Mouse (Mus musculus): ENCODE results near the gene Olfr155. TPM values are rescaled to one million over a fixed set of nuclear protein-coding genes. Genes with fewer than 3 reads are reported as not detected.
A peak's percentile ranks its signal among the peaks of the same experiment; 100 is the strongest.

Olfr155 gene
- total and polyA plus RNA-seq, 2 experiments from 2014 or later, result not detected

- Histone ChIP-seq H3K9me3 (replicated peaks; ENCODE audit: control insufficient read depth, low read length) (0 out of 2 replicates have a peak, but pooled peaks cover 3% of the 10 kb centered on the region), H3K9ac (replicated peaks; ENCODE audit: low read depth, low read length) (no peak overlapping the region), H3K27ac (ENCODE audit: low read depth) (no peak overlapping the region), H3K4me2 (ENCODE audit: low read depth, low read length) (no peak overlapping the region), H3K4me3 (ENCODE audit: low read depth, low read length) (no peak overlapping the region), H3K36me3 (replicated peaks; ENCODE audit: control insufficient read depth, insufficient read depth, low read length) (no peaks in the 10 kb centered on the region), H3K4me1 (ENCODE audit: control insufficient read depth, insufficient read depth) (no peaks in the 10 kb centered on the region), H3K27me3 (ENCODE audit: control insufficient read depth, insufficient read depth, low read length) (no peaks in the 10 kb centered on the region)
- TF ChIP-seq CTCF (IDR thresholded peaks at IDR 0.05; ENCODE audit: low read depth) (peak; percentile 90), EP300 (IDR thresholded peaks at IDR 0.05; ENCODE audit: low read depth) (no peak)
- 6% methylated on average over 14 of the region's 14 CpGs for WGBS
- no peak; the same call in 1 of the 2 replicates for ATAC-seq (ENCODE audit: insufficient read depth, low read depth)
- DNase-seq (ENCODE audit: low spot score), result peak; percentile 67
Measured at GRCm38 (mm10) chr4:43860744-43861519, 9.6 kb downstream of the Olfr155 start.

GRCm38 (mm10) chr4:43863298-43863697 lies 11.9 kb downstream of the Olfr155 start:
- ATAC-seq (ENCODE audit: insufficient read depth, low read depth) (no peak), DNase-seq (ENCODE audit: low spot score) (no peak)
- 58% methylated on average over 4 of the region's 4 CpGs for WGBS
- Histone ChIP-seq H3K4me3 (ENCODE audit: low read depth, low read length) (no peak overlapping the region), H3K36me3 (replicated peaks; ENCODE audit: control insufficient read depth, insufficient read depth, low read length) (no peaks in the 10 kb centered on the region), H3K9ac (replicated peaks; ENCODE audit: low read depth, low read length) (no peak overlapping the region), H3K4me2 (ENCODE audit: low read depth, low read length) (no peak overlapping the region), H3K27me3 (ENCODE audit: control insufficient read depth, insufficient read depth, low read length) (no peaks in the 10 kb centered on the region), H3K4me1 (ENCODE audit: control insufficient read depth, insufficient read depth) (no peaks in the 10 kb centered on the region), H3K27ac (ENCODE audit: low read depth) (no peak overlapping the region), H3K9me3 (replicated peaks; ENCODE audit: control insufficient read depth, low read length) (0 out of 2 replicates have a peak, but pooled peaks cover 3% of the 10 kb centered on the region)
- TF ChIP-seq EP300 (IDR thresholded peaks at IDR 0.05; ENCODE audit: low read depth) (no peak), CTCF (IDR thresholded peaks at IDR 0.05; ENCODE audit: low read depth) (no peak)

- DNase-seq (ENCODE audit: low spot score) (no peak), ATAC-seq (ENCODE audit: insufficient read depth, low read depth) (no peak)
- no peak overlapping the region for H3K27ac ChIP-seq (ENCODE audit: low read depth)
- no peak overlapping the region for H3K4me2 ChIP-seq (ENCODE audit: low read depth, low read length)
- peaks cover 5% of the 10 kb centered on the region; the same call in 1 of the 2 replicates for H3K9me3 ChIP-seq (replicated peaks; ENCODE audit: control insufficient read depth, low read length)
- WGBS, result 87% methylated on average over 10 of the region's 10 CpGs
- TF ChIP-seq CTCF (IDR thresholded peaks at IDR 0.05; ENCODE audit: low read depth), result no peak
- TF ChIP-seq EP300 (IDR thresholded peaks at IDR 0.05; ENCODE audit: low read depth), result no peak
- no peaks in the 10 kb centered on the region for H3K36me3 ChIP-seq (replicated peaks; ENCODE audit: control insufficient read depth, insufficient read depth, low read length)
- no peak overlapping the region for H3K4me3 ChIP-seq (ENCODE audit: low read depth, low read length)
- H3K9ac ChIP-seq (replicated peaks; ENCODE audit: low read depth, low read length), result no peak overlapping the region
- H3K4me1 ChIP-seq (ENCODE audit: control insufficient read depth, insufficient read depth), result no peaks in the 10 kb centered on the region; the same call in 1 of the 2 replicates
- H3K27me3 ChIP-seq (ENCODE audit: control insufficient read depth, insufficient read depth, low read length), result no peaks in the 10 kb centered on the region
Measured at GRCm38 (mm10) chr4:43869821-43870220, 18.5 kb downstream of the Olfr155 start.

DNA sequence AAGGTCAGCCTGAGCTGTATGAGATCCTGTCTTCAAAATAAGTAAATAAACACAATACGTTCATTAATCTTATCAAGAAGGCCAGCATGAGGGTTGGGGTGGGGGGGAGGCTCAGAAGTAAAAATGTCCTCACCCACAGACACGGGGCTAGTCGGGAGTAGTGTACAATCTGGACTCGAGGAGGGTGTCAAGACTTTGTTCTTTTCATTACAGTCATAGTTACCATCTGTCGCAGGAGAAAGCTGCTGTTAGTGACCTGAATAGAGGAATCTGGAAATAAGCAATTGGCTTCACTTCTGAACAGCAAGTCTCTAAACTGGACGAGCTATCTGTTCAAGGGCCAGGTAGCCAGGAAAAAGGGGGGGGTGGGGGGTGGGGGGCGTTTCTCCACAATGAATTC lies 23.1 kb downstream of the Olfr155 start:
- ATAC-seq (ENCODE audit: insufficient read depth, low read depth), result no peak
- Histone ChIP-seq H3K9ac (replicated peaks; ENCODE audit: low read depth, low read length) (no peak overlapping the region), H3K27ac (ENCODE audit: low read depth) (no peak overlapping the region), H3K4me1 (ENCODE audit: control insufficient read depth, insufficient read depth) (no peaks in the 10 kb centered on the region; the same call in 1 of the 2 replicates), H3K27me3 (ENCODE audit: control insufficient read depth, insufficient read depth, low read length) (no peaks in the 10 kb centered on the region), H3K9me3 (replicated peaks; ENCODE audit: control insufficient read depth, low read length) (no peaks in the 10 kb centered on the region), H3K4me3 (ENCODE audit: low read depth, low read length) (no peak overlapping the region; the same call in 1 of the 2 replicates), H3K4me2 (ENCODE audit: low read depth, low read length) (peak overlapping the region; percentile 96; the same call in 1 of the 2 replicates), H3K36me3 (replicated peaks; ENCODE audit: control insufficient read depth, insufficient read depth, low read length) (no peaks in the 10 kb centered on the region)
- TF ChIP-seq CTCF (IDR thresholded peaks at IDR 0.05; ENCODE audit: low read depth), result no peak
- 47% methylated on average over 6 of the region's 7 CpGs for WGBS
- no peak for DNase-seq (ENCODE audit: low spot score)

DNA sequence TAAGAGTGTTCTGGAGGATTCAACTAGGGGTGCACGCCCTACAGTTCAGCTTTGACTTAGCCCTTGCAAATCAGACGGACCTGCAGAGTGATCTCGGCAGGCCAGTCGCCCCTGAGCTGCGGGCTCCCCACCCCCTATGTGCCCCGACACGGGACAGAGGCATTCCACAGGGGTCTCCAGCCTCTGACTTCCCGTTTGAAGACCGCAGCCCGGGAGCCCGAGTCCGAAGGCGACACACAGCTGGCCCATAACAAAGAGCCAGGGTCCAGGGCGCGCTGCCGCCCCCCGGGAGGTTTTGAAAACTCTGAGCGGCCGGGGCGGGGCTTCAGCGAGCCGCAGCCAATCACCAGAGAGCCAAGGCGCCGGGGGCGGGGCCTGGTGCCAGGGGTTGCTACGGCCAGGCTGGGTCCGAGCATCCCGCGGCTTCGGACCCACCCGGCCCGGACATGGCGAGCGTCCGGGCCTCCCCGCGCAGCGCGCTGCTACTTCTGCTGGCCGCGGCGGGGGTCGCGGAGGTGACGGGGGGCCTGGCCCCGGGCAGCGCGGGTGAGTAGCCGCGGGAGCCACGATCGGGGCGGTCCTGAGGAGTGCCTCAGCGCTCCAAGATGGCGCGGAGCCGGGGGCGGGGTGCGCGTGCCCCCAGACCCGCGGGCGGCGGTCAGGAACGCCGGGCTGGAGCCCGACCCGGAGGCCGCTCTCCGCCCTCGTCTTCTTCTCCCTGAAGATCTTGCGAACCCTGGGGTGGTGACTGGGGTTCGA lies 24.0 kb downstream of the Olfr155 start, which contains the start of gene Reck:
Gene Reck (plus strand): TSS at position 371 of the 759 bp plus-strand sequence.
- Histone ChIP-seq H3K27me3 (ENCODE audit: control insufficient read depth, insufficient read depth, low read length) (no peaks in the 10 kb centered on the region), H3K27ac (ENCODE audit: low read depth) (peak within 1 kb of the TSS; percentile 54), H3K9ac (replicated peaks; ENCODE audit: low read depth, low read length) (peak within 1 kb of the TSS; percentile 67), H3K4me1 (ENCODE audit: control insufficient read depth, insufficient read depth) (no peaks in the 10 kb centered on the region; the same call in 1 of the 2 replicates), H3K36me3 (replicated peaks; ENCODE audit: control insufficient read depth, insufficient read depth, low read length) (no peaks in the 10 kb centered on the region), H3K9me3 (replicated peaks; ENCODE audit: control insufficient read depth, low read length) (no peaks in the 10 kb centered on the region), H3K4me2 (ENCODE audit: low read depth, low read length) (peak within 1 kb of the TSS; percentile 96), H3K4me3 (ENCODE audit: low read depth, low read length) (peak within 1 kb of the TSS; percentile 82)
- DNase-seq (ENCODE audit: low spot score) (peak; percentile 71), ATAC-seq (ENCODE audit: insufficient read depth, low read depth) (peak; percentile 90)
- TF ChIP-seq CTCF (IDR thresholded peaks at IDR 0.05; ENCODE audit: low read depth) (no peak), EP300 (IDR thresholded peaks at IDR 0.05; ENCODE audit: low read depth) (no peak)
- WGBS, result 2% methylated on average over 66 of the region's 73 CpGs

All from heart, postnatal 0 days (tissue).